Mouse (Mus musculus): ENCODE measurements around the gene Psmb8. TPM values are rescaled to one million over a fixed set of nuclear protein-coding genes. Genes with fewer than 3 reads are reported as not detected.
"Not testable (repeated sequence)": the region's sequence is repeated elsewhere in the genome, so short reads cannot be mapped to it uniquely, and the experiment has no call there.

The Psmb8 gene
- total RNA-seq, 2 experiments from 2014 or later, result 4.5 to 5.1 TPM

- no peak for DNase-seq
These were observed 14.3 kb downstream of the Psmb8 start for GRCm38 (mm10) chr17:34211746-34212365.

DNA sequence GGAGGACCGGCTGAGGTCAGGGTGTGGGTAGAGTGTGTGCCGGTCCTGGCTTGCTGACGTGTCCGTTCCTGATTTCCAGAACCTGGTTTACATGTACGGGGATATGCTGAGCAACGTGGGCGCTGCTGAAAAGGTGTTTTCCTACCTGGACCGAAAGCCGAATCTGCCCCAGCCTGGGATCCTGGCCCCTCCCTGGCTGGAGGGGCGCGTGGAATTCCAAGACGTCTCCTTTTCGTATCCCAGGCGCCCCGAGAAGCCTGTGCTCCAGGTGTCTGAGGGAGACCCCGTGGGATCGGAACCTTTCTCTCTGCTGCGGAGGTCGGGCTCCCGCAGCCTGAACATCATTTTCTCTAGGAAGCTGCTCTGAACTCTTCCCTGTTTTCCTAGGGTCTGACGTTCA is 16.4 kb downstream of the Psmb8 start:
- DNase-seq, result no peak

GRCm38 (mm10) chr17:34215176-34215575 is 17.7 kb downstream of the Psmb8 start:
- DNase-seq, result no peak

GRCm38 (mm10) chr17:34217216-34217928 is 19.9 kb downstream of the Psmb8 start:
- DNase-seq, result no peak

- no peak for DNase-seq
These were observed 20.5 kb downstream of the Psmb8 start for GRCm38 (mm10) chr17:34217986-34218385.

GRCm38 (mm10) chr17:34218675-34219074 is 21.2 kb downstream of the Psmb8 start:
- DNase-seq, result peak; percentile 60

DNA sequence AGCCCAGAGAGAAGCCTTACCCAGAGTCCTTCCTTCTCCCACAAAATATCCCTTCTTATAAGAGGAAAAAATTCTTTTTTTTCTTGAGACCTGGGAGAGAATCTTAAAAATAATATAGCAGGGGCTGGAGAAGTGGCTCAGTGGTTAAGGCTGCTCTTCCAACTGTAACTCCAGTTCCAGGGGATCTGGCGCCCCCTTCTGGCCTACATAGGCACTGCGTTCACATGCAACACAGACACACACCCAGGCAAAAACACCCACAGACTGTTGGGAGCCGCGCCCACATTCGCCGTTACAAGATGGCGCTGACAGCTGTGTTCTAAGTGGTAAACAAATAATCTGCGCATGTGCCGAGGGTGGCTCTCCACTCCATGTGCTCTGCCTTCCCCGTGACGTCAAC is 21.6 kb downstream of the Psmb8 start:
- DNase-seq, result peak; percentile 70

- not testable (repeated sequence) for DNase-seq
These were observed 22.3 kb downstream of the Psmb8 start for GRCm38 (mm10) chr17:34219801-34220200.

GRCm38 (mm10) chr17:34220401-34220800 is 22.9 kb downstream of the Psmb8 start:
- not testable (repeated sequence) for DNase-seq

DNA sequence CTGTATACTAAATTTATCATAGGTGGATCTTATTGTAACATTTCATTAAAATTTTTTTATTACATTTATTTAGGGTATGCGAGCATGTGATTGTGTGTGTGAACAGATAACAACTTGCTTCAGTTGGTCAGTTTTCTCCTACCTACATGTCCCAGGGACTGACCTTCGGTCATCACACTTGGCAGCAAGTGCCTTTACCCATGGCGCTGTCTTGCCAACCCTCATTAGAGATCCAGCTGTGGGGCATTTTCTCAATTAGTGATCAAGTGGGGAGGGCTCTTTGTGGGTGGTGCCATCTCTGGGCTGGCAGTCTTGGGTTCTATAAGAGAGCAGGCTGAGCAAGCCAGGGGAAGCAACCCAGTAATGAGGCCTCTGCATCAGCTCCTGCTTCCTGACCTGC is 27.3 kb downstream of the Psmb8 start:
- no peak for DNase-seq

- no peak for DNase-seq
These were observed 27.9 kb downstream of the Psmb8 start for GRCm38 (mm10) chr17:34225426-34225825.

- not testable (repeated sequence) for DNase-seq
These were observed 28.4 kb downstream of the Psmb8 start for GRCm38 (mm10) chr17:34225911-34226310.

- DNase-seq, result not testable (repeated sequence)
These were observed 33.5 kb downstream of the Psmb8 start for GRCm38 (mm10) chr17:34230971-34231370.

- DNase-seq, result not testable (repeated sequence)
These were observed 34.5 kb downstream of the Psmb8 start for GRCm38 (mm10) chr17:34232021-34232420.

DNA sequence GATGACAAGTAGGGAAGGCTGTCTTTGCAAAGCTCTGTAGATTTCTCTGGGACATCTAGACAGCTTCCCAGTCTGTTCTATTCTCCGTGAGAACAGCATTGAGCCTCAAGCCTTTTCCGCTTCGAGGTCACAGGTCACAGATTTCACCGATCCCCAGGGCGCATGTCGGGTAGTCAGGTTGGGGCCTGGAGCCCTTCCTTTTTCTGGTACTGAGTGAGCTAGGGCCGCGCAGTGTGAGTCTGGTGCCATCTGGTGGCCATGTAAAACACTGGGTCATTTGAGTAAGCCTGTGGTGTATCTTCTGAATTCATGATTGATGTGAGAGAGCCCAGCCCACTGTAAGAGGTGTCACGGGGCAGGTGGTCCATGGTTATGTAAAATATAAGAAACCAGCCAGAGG is 37.4 kb downstream of the Psmb8 start:
- DNase-seq, result peak; percentile 76

GRCm38 (mm10) chr17:34236691-34237090 is 39.2 kb downstream of the Psmb8 start:
- no peak for DNase-seq

GRCm38 (mm10) chr17:34237741-34238140 is 40.2 kb downstream of the Psmb8 start:
- DNase-seq, result no peak

DNA sequence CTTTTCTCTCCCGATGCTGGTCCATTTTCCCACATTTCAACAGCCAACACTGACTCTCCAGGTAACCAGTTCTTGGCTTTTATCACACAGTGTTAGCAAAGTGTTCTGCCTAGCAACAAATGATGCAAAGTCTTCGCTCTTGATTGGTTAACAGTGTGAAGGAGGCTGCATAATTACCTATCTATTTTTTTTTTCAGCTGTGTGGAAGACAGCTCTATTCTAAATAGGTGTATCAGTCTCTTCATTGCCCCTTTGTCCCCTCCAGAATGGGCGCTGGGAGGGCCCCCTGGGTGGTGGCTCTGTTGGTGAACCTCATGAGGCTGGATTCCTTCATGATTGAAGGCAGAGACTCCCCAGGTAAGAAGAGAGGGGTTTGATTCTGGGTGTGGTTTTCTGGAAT is 41.2 kb downstream of the Psmb8 start, which contains the start of gene H2-Ob:
Gene H2-Ob (plus strand): TSS at position 198 of the 400 bp plus-strand sequence.
- DNase-seq, result no peak

GRCm38 (mm10) chr17:34239601-34240041 is 42.1 kb downstream of the Psmb8 start:
- no peak for DNase-seq

- no peak for DNase-seq
These were observed 42.8 kb downstream of the Psmb8 start for GRCm38 (mm10) chr17:34240366-34240765.

GRCm38 (mm10) chr17:34240916-34241315 is 43.4 kb downstream of the Psmb8 start:
- no peak for DNase-seq

GRCm38 (mm10) chr17:34244656-34245055 is 47.1 kb downstream of the Psmb8 start:
- no peak for DNase-seq

- DNase-seq, result no peak
These were observed 49.5 kb downstream of the Psmb8 start for GRCm38 (mm10) chr17:34247047-34247446.

- no peak for DNase-seq
These were observed 51.2 kb downstream of the Psmb8 start for GRCm38 (mm10) chr17:34248764-34249163.
